Mouse (Mus musculus) heart, adult 2 months (tissue): ENCODE measurements at regions not wholly inside any gene's neighbourhood (a gene's known extent, or its start where the extent isn't known, plus 50 kb on each side); places are given as distances from the start of the nearest gene placed in this dataset.

Experiments used
- CTCF ChIP-seq: fragments of 200-600 bp; IDR thresholded peaks from 2 replicates; pipeline ENCODE4 v1.8.1; 2022; ENCODE audit warnings: antibody characterized with exemption, mild to moderate bottlenecking, moderate library complexity
- EP300 ChIP-seq: fragments of 200-500 bp; IDR thresholded peaks from 2 replicates; pipeline ENCODE4 v1.6.1; 2011; ENCODE audit warnings: low read depth, low read length, control low read depth; ENCODE audit not compliant: insufficient read depth
- POLR2A ChIP-seq: fragments of 200-500 bp; IDR thresholded peaks from 2 replicates; pipeline ENCODE4 v1.6.1; 2011; ENCODE audit warnings: mild to moderate bottlenecking, low read depth, low read length, control low read depth; ENCODE audit not compliant: insufficient read depth

DNA sequence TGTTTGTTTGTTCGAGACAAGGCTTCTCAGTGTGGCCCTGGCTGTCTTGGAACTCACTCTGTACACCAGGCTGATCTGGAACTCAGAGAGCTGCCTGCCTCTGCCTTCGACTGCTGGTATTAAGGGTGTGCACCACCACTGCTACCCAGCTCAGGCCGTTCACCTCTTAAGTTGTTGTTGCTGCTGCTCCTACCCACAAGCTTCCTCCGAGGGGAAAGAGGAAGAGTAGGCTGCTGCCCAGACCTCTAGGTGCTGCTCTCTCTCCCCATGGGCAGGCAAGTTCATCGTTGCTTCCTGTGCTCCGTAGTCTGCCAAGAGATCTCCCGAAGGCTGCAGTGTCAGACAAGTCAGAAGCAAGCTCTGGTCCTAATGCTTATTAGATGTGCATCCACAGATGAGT is 64.2 kb upstream of the Plet1 start:
- TF ChIP-seq CTCF (no peak), EP300 (no peak), POLR2A (no peak)
